Mouse (Mus musculus) 416B (cell line): Measurements from ENCODE around the gene Smarcal1.

Experiments
- DNase-seq: peaks from one replicate; pipeline ENCODE4 v3.0.0; 2011; ENCODE audit warnings: low read depth

The Smarcal1 gene

GRCm38 (mm10) chr1:72582947-72583731 is at the start of gene Smarcal1:
TSS of gene Smarcal1 (plus strand) at chr1:72583251.
- peak; percentile 98 for DNase-seq

GRCm38 (mm10) chr1:72533439-72533838 is 49.6 kb upstream of the Smarcal1 start:
- no peak for DNase-seq

- DNase-seq = no peak
These were observed 47.1 kb upstream of the Smarcal1 start for GRCm38 (mm10) chr1:72535725-72536571.

- no peak for DNase-seq
These were observed 46.3 kb upstream of the Smarcal1 start, which contains the start of gene March4 for GRCm38 (mm10) chr1:72536611-72537351. TSS of gene March4 (minus strand) at chr1:72536930.

- no peak for DNase-seq
These were observed 44.8 kb upstream of the Smarcal1 start for GRCm38 (mm10) chr1:72538266-72538665.

- DNase-seq = no peak
These were observed 32.7 kb upstream of the Smarcal1 start for GRCm38 (mm10) chr1:72550317-72550716.

- no peak for DNase-seq
These were observed 26.6 kb upstream of the Smarcal1 start for GRCm38 (mm10) chr1:72556471-72556870.

- DNase-seq = no peak
These were observed 24.4 kb upstream of the Smarcal1 start for GRCm38 (mm10) chr1:72558625-72559024.

GRCm38 (mm10) chr1:72564334-72564962 is 18.6 kb upstream of the Smarcal1 start:
- peak; percentile 77 for DNase-seq

GRCm38 (mm10) chr1:72567056-72567455 is 16.0 kb upstream of the Smarcal1 start:
- DNase-seq = no peak

- peak; percentile 8 for DNase-seq
These were observed 14.3 kb upstream of the Smarcal1 start for GRCm38 (mm10) chr1:72568725-72569124.

- no peak for DNase-seq
These were observed 9.0 kb upstream of the Smarcal1 start for GRCm38 (mm10) chr1:72574047-72574446.

GRCm38 (mm10) chr1:72574608-72575007 is 8.4 kb upstream of the Smarcal1 start:
- no peak for DNase-seq

- DNase-seq = peak; percentile 21
These were observed 7.9 kb upstream of the Smarcal1 start for GRCm38 (mm10) chr1:72575121-72575520.

GRCm38 (mm10) chr1:72577481-72577922 is 5.5 kb upstream of the Smarcal1 start:
- DNase-seq = no peak

- no peak for DNase-seq
These were observed 4.7 kb upstream of the Smarcal1 start for GRCm38 (mm10) chr1:72578351-72578750.

- DNase-seq = no peak
These were observed 4.2 kb upstream of the Smarcal1 start for GRCm38 (mm10) chr1:72578806-72579205.

GRCm38 (mm10) chr1:72583906-72584305 is 855 bp downstream of the Smarcal1 start:
- no peak for DNase-seq

- no peak for DNase-seq
These were observed 3.2 kb downstream of the Smarcal1 start for GRCm38 (mm10) chr1:72585971-72586875.

GRCm38 (mm10) chr1:72587532-72587931 is 4.5 kb downstream of the Smarcal1 start:
- DNase-seq = no peak

GRCm38 (mm10) chr1:72588763-72589162 is 5.7 kb downstream of the Smarcal1 start:
- DNase-seq = no peak
